Mouse (Mus musculus): ENCODE data around the gene Mcat. TPM values are rescaled to one million over a fixed set of nuclear protein-coding genes. Genes with fewer than 3 reads are reported as not detected.

Gene Mcat
- total and polyA plus RNA-seq, 2 experiments from 2014 or later, result 36.9 to 54.2 TPM

- ATAC-seq, result no peak
- no peak overlapping the region for H3K4me3 ChIP-seq (ENCODE audit: low read length)
- no peak overlapping the region for H3K4me2 ChIP-seq (ENCODE audit: low read depth, low read length)
- H3K36me3 ChIP-seq (ENCODE audit: insufficient read depth, low read length), result peaks cover 35% of the 10 kb centered on the region
- H3K27ac ChIP-seq, result no peak overlapping the region
- H3K9ac ChIP-seq (replicated peaks; ENCODE audit: low read length), result no peak overlapping the region
- no peaks in the 10 kb centered on the region for H3K27me3 ChIP-seq (ENCODE audit: insufficient read depth, low read length)
- 91% methylated on average over 8 of the region's 10 CpGs for WGBS
- no peaks in the 10 kb centered on the region for H3K4me1 ChIP-seq (ENCODE audit: insufficient read depth, low read length)
- H3K9me3 ChIP-seq (ENCODE audit: low read length), result no peaks in the 10 kb centered on the region
- TF ChIP-seq CTCF (IDR thresholded peaks at IDR 0.05; ENCODE audit: low read depth), result no peak
- no peak for DNase-seq (ENCODE audit: low spot score)
Measured at GRCm38 (mm10) chr15:83499211-83499755, 64.3 kb downstream of the Mcat start.

GRCm38 (mm10) chr15:83497299-83497698 is 66.3 kb downstream of the Mcat start:
- no peaks in the 10 kb centered on the region for H3K27me3 ChIP-seq (ENCODE audit: insufficient read depth, low read length)
- no peaks in the 10 kb centered on the region for H3K9me3 ChIP-seq (ENCODE audit: low read length)
- H3K4me2 ChIP-seq (ENCODE audit: low read depth, low read length), result no peak overlapping the region
- H3K9ac ChIP-seq (replicated peaks; ENCODE audit: low read length), result no peak overlapping the region
- no peak for TF ChIP-seq CTCF (IDR thresholded peaks at IDR 0.05; ENCODE audit: low read depth)
- no peak overlapping the region for H3K27ac ChIP-seq
- DNase-seq (ENCODE audit: low spot score) (no peak), ATAC-seq (no peak)
- WGBS, result 90% methylated on average over 6 of the region's 6 CpGs
- H3K4me1 ChIP-seq (ENCODE audit: insufficient read depth, low read length), result no peaks in the 10 kb centered on the region
- no peak overlapping the region for H3K4me3 ChIP-seq (ENCODE audit: low read length)
- H3K36me3 ChIP-seq (ENCODE audit: insufficient read depth, low read length), result peaks cover 51% of the 10 kb centered on the region

Small RNAs within 50 kb of the gene (microRNA-seq; reads per million reads assigned to microRNA genes)
- 0 reads per million in 2 experiments for gene Gm24575

Other genes with a start within 250 kb of the Mcat start
- gene Arfgap3, start 213.5 kb downstream of the Mcat start, total RNA-seq (2014; rRNA removed), result 49.6 and 59.3 TPM in 2 replicates
- gene Arfgap3, start 213.5 kb downstream of the Mcat start, polyA plus RNA-seq (2015; fragmentation: Nextera tagmentation; extraction: Ambion mirVana), result 31.0 and 33.4 TPM in 2 replicates
- gene Pacsin2, start 99.2 kb downstream of the Mcat start, total RNA-seq (2014; rRNA removed), result 18.7 and 19.5 TPM in 2 replicates
- gene Pacsin2, start 99.2 kb downstream of the Mcat start, polyA plus RNA-seq (2015; fragmentation: Nextera tagmentation; extraction: Ambion mirVana), result 19.3 and 20.0 TPM in 2 replicates
- gene Ttll1, start 52.9 kb downstream of the Mcat start, total RNA-seq (2014; rRNA removed), result 36.2 and 39.2 TPM in 2 replicates
- gene Ttll1, start 52.9 kb downstream of the Mcat start, polyA plus RNA-seq (2015; fragmentation: Nextera tagmentation; extraction: Ambion mirVana), result 91.9 and 104 TPM in 2 replicates
- 0.16 and 0.97 TPM in 2 replicates for gene Bik, start 36.9 kb downstream of the Mcat start, total RNA-seq (2014; rRNA removed)
- 0.68 and 1.3 TPM in 2 replicates for gene Bik, start 36.9 kb downstream of the Mcat start, polyA plus RNA-seq (2015; fragmentation: Nextera tagmentation; extraction: Ambion mirVana)
- 5.0 and 9.6 TPM in 2 replicates for gene Tspo, start 195 bp downstream of the Mcat start, total RNA-seq (2014; rRNA removed)
- 17.1 and 17.3 TPM in 2 replicates for gene Tspo, start 195 bp downstream of the Mcat start, polyA plus RNA-seq (2015; fragmentation: Nextera tagmentation; extraction: Ambion mirVana)
- 56.9 and 60.6 TPM in 2 replicates for gene Ttll12, start 31.4 kb upstream of the Mcat start, total RNA-seq (2014; rRNA removed)
- gene Ttll12, start 31.4 kb upstream of the Mcat start, polyA plus RNA-seq (2015; fragmentation: Nextera tagmentation; extraction: Ambion mirVana), result 31.3 and 32.6 TPM in 2 replicates
- gene Scube1, start 161.2 kb upstream of the Mcat start, total RNA-seq (2014; rRNA removed), result 13.4 TPM in 2 replicates
- gene Scube1, start 161.2 kb upstream of the Mcat start, polyA plus RNA-seq (2015; fragmentation: Nextera tagmentation; extraction: Ambion mirVana), result 3.2 and 3.3 TPM in 2 replicates
- gene Mpped1, start 215.7 kb upstream of the Mcat start, total RNA-seq (2014; rRNA removed), result 31.4 and 48.3 TPM in 2 replicates
- gene Mpped1, start 215.7 kb upstream of the Mcat start, polyA plus RNA-seq (2015; fragmentation: Nextera tagmentation; extraction: Ambion mirVana), result 13.5 and 14.2 TPM in 2 replicates